ENCODE assay signal across 31 mouse cellular contexts in the genomic region with DNA sequence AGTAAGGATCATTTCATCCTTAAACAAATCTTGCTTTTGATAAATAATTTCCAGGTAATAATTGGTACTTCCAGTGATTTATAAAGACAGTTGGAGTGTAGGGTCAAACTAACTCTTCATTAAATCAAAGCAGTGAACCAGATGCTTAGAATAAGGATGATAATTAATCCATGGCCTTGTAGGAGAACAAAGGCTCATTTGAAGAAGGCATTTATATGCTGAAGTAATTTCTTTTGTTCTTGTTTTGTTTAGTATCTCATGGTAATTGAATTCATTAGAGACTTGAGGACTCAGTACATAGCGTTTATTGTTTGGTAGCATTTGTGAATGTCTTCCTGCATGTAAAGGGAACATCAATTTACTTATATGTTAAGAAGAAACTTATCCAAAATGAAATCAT.
"Had no signal": no experiment of that assay in that cellular context is flagged by ENCODE, and none has a peak within 500 bp of the region (broad histone marks: within the 10 kb centered on the region; RNA-seq: fewer than 3 reads in every experiment).

No protein-coding gene starts in this region.

- H3K9me3 ChIP-seq: limb, embryonic 10.5 days; limb, embryonic 12.5 days; limb, embryonic 13.5 days; limb, embryonic 15.5 days; liver, embryonic 12.5 days; liver, embryonic 13.5 days; liver, embryonic 15.5 days; lung, embryonic 15.5 days; megakaryocyte, embryonic 14.5 days; midbrain, embryonic 10.5 days; midbrain, embryonic 12.5 days; midbrain, embryonic 13.5 days; midbrain, embryonic 15.5 days had no signal

- H3K9ac ChIP-seq: limb, embryonic 12.5 days; limb, embryonic 13.5 days; limb, embryonic 15.5 days; liver, embryonic 12.5 days; liver, embryonic 13.5 days; liver, embryonic 14.5 days; liver, embryonic 15.5 days; liver, postnatal 0 days; lung, embryonic 14.5 days; lung, embryonic 15.5 days; midbrain, embryonic 12.5 days; midbrain, embryonic 13.5 days; midbrain, embryonic 15.5 days had no signal

- H3K27me3 ChIP-seq: limb, embryonic 12.5 days; limb, embryonic 13.5 days; limb, embryonic 15.5 days; liver, embryonic 12.5 days; liver, embryonic 13.5 days; liver, embryonic 15.5 days; lung, embryonic 15.5 days; megakaryocyte, embryonic 14.5 days; midbrain, embryonic 12.5 days; midbrain, embryonic 13.5 days; midbrain, embryonic 15.5 days had no signal

- H3K4me2 ChIP-seq: limb, embryonic 12.5 days; limb, embryonic 13.5 days; limb, embryonic 15.5 days; liver, embryonic 11.5 days; liver, embryonic 12.5 days; liver, embryonic 13.5 days; liver, embryonic 15.5 days; lung, embryonic 14.5 days; lung, embryonic 15.5 days; midbrain, embryonic 11.5 days; midbrain, embryonic 12.5 days; midbrain, embryonic 13.5 days; midbrain, embryonic 15.5 days had no signal

- DNase-seq: left cerebral cortex, postnatal 4 days; liver; liver, embryonic 13.5 days; liver, postnatal 0 days; lung, adult 18-20 months; lung, adult 2 months; lung, embryonic 14.5 days; lung, postnatal 10 days; lung, postnatal 14 days; lung, postnatal 36 days; lung, postnatal 4 days; midbrain, embryonic 14.5 days had no signal

- H3K4me3 ChIP-seq: left cerebral cortex, adult 2 months; limb, embryonic 10.5 days; limb, embryonic 12.5 days; limb, embryonic 13.5 days; limb, embryonic 15.5 days; liver, embryonic 12.5 days; liver, embryonic 13.5 days; liver, embryonic 15.5 days; lung, embryonic 15.5 days; megakaryocyte, embryonic 14.5 days; midbrain, embryonic 10.5 days; midbrain, embryonic 12.5 days; midbrain, embryonic 13.5 days; midbrain, embryonic 15.5 days; myocyte had no signal

- H3K27ac ChIP-seq: left cerebral cortex, adult 2 months; limb, embryonic 10.5 days; limb, embryonic 12.5 days; limb, embryonic 13.5 days; limb, embryonic 15.5 days; liver, embryonic 12.5 days; liver, embryonic 13.5 days; liver, embryonic 14.5 days; liver, embryonic 15.5 days; lung, embryonic 15.5 days; macrophage; midbrain, embryonic 10.5 days; midbrain, embryonic 12.5 days; midbrain, embryonic 13.5 days; midbrain, embryonic 15.5 days had no signal

- H3K4me1 ChIP-seq: limb, embryonic 10.5 days; limb, embryonic 12.5 days; limb, embryonic 13.5 days; limb, embryonic 15.5 days; liver, embryonic 12.5 days; liver, embryonic 13.5 days; liver, embryonic 15.5 days; lung, embryonic 15.5 days; megakaryocyte, embryonic 14.5 days; midbrain, embryonic 10.5 days; midbrain, embryonic 12.5 days; midbrain, embryonic 13.5 days; midbrain, embryonic 15.5 days had no signal

- H3K36me3 ChIP-seq: limb, embryonic 10.5 days; limb, embryonic 12.5 days; limb, embryonic 13.5 days; limb, embryonic 15.5 days; liver, embryonic 12.5 days; liver, embryonic 13.5 days; liver, embryonic 15.5 days; lung, embryonic 15.5 days; midbrain, embryonic 10.5 days; midbrain, embryonic 12.5 days; midbrain, embryonic 13.5 days; midbrain, embryonic 15.5 days had no signal

- ATAC-seq: liver, embryonic 12.5 days; liver, postnatal 0 days; lung, postnatal 0 days; midbrain, embryonic 13.5 days; midbrain, embryonic 15.5 days had no signal
